Mouse (Mus musculus) ES-Bruce4 (cell line): ENCODE results near the gene Gm45717.

Experiments used
- CTCF ChIP-seq: IDR thresholded peaks from one replicate; pipeline ENCODE4 v1.8.1; 2011; ENCODE audit warnings: low read depth, low read length
- EP300 ChIP-seq: IDR thresholded peaks from 2 replicates; pipeline ENCODE4 v1.6.1; 2011; ENCODE audit warnings: low read depth, low read length; ENCODE audit not compliant: insufficient read depth
- POLR2A ChIP-seq: IDR thresholded peaks from one replicate; pipeline ENCODE4 v1.8.1; 2011; ENCODE audit warnings: low read length; ENCODE audit not compliant: insufficient read depth

DNA sequence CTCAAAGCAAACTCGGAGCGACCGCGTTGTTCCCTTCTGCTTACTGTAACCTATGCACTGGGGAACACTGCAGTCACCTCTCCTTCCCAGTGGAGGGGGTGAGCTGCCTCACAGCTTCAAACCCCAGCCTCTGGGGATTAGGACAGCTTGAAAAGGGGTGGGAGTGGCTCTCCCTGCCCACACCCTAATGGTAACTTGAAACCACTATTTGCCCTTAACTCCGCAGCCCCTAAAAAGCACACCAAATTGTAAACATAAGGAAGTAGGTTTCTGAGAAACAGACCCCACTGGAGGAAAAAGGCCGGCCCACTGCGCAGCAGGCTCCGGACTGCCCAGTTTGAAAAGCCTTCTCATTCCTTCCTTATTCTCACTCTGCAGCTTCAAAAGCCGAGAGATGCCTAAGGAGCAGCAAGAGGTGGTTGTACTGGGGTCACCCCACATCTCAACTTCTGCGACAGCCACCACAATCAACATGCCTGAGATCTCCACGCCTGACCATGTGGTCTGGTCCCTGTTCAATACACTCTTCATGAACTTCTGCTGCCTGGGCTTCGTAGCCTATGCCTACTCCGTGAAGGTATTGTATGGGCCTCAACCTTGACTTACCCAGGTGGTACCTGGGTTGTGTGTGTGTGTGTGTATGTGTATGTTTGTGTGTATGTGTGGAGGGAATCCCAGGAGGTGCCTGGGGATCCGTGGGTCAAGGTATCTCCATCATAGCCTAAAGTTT, 12.3 kb upstream of the Gm45717 start:
- peak; percentile 24 for TF ChIP-seq POLR2A
- no peak for TF ChIP-seq CTCF
- peak; percentile 92 for TF ChIP-seq EP300
